Mouse (Mus musculus) v-Abl transformed pro-B cells (cell line): ENCODE measurements around the gene Sorcs3.

Source experiments
- in situ Hi-C, 2 experiments: fragments of 400-800 bp; cut with MboI; formaldehyde crosslinking; loops; one replicate each; pipeline ENCODE4 v1.15.1; 2025; ENCODE audit not compliant: unreplicated experiment in 2 of 2

The Sorcs3 gene

DNA sequence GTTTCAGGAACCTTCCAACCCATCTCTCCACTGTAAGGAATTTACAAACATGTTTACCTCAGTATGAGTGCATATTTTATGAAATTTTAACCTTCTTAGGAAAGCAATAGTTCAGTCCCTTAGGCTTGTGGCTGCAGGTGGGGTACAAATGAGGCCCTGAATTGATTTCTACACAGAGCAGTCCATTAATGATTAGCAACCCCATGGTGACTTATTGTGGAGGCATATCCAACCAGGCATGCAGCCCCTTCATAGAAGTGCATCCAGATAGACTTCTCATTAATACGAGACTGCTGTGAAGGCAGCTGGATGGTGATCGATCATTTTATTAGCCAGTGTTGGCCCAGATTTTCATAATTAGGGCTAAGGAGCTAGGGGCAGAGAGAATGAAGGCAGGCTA lies 480.5 kb downstream of the Sorcs3 start:
- in situ Hi-C loops: no loop called here

DNA sequence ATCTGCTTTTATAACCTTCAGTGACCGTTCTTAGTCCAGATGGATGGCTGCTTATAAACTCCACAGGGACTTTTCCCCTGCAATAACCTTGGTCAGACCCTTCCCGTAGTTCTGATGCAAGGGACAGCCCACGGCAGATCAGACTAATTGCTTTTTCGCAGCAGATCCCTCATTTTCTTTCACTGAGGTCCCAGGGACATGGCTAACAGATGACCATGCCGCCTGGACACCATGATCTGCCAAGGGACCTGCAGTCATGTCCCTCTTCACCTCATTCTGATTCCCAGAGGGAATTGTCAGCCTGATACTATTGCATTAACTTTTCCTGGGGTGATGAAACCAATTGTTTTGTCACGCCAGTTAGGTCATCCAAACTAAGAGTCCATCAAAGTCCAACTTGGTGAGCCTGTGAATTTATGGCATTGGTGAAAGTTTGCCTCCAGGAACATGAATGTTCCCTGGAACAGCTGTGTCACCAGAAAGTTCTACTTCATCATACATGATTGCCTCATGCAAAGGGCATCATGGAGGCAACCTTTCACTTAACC lies 494.4 kb downstream of the Sorcs3 start:
- in situ Hi-C loops: no loop called here

GRCm38 (mm10) chr19:48703763-48704162 lies 497.9 kb downstream of the Sorcs3 start:
- in situ Hi-C loops: no loop called here

GRCm38 (mm10) chr19:48706267-48706923 lies 500.6 kb downstream of the Sorcs3 start:
- in situ Hi-C loops: no loop called here

DNA sequence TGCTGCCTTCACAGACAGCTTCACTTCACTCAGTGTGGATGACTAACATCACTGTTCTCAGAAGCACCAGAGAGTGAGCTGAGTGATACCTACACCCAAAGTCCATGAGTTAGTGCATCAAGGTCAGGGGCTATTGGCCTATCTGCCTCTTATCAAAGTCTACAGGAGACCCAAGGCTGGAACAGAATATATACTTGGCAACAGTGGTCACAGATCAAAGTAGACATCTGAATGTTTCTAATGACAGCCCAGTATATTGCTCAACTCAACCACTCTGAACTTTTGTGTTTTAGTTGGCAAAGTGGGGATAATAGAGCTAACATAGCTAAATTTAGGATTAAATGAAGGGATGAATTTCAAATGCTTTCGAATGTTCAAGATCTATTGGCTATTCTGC lies 501.1 kb downstream of the Sorcs3 start:
- in situ Hi-C loops: no loop called here

- in situ Hi-C loops: no loop called here
Measured at GRCm38 (mm10) chr19:48725851-48726419, 520.1 kb downstream of the Sorcs3 start.

- in situ Hi-C loops: no loop called here
Measured at GRCm38 (mm10) chr19:48727048-48727447, 521.2 kb downstream of the Sorcs3 start.

DNA sequence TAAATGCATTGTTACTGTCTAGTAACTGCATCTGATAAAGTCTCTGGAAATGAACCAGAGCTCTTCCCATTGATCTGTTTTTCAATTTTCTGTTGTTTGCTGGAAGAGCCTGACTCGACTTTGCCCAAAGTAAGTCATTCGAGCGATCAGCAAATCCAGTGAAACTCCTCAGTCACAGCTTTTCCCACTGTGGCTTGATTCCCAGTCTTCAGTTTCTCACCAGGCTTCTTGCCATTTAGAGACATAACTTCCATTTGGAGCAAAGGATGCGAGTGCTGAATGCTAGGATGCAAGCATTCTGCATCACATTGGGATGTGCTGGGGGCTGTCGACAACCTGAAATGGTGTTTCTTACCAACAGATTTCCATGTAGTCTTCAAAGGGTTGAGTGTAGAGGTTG lies 521.8 kb downstream of the Sorcs3 start:
- in situ Hi-C loops: no loop called here

- in situ Hi-C loops: no loop called here
Measured at GRCm38 (mm10) chr19:48731731-48732130, 525.9 kb downstream of the Sorcs3 start.

DNA sequence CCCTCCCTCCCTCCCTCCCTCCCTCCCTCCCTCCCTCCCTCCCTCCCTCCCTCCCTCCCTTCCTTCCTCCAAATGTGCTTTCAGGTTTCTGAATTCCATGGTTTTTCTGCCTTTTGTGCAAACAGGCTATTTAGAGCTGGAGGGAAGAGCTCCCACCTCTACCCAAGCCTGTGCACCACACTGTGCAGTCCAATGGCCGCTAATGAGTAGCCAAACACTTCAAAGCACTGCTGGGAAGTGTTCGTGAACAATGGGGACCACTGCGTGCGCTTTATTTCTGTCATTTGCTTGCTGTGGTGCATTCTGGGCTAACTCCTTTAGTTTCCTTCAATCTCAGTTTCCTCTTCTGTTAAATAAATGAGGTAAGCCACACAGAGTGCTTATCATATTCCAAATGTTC lies 528.5 kb downstream of the Sorcs3 start:
- in situ Hi-C loops: no loop called here

DNA sequence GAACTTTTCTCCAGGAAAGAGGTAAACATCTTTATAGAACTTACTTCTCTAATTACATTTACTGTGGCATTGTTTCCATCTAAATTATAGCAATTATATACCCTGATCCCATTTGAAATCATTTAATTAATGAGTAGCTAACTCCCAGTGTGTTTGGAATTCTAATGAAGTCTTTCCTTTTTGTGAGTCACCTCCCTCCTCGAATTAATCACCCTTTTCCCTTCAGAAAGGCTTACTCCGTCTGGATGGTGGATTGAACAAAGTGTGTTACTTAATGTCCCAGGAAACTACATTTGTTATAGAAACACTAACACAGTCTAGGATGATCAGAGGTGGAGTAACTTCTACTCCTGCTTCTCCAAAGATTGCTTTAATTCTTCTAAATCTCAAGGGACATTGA lies 531.7 kb downstream of the Sorcs3 start:
- in situ Hi-C loops: no loop called here

DNA sequence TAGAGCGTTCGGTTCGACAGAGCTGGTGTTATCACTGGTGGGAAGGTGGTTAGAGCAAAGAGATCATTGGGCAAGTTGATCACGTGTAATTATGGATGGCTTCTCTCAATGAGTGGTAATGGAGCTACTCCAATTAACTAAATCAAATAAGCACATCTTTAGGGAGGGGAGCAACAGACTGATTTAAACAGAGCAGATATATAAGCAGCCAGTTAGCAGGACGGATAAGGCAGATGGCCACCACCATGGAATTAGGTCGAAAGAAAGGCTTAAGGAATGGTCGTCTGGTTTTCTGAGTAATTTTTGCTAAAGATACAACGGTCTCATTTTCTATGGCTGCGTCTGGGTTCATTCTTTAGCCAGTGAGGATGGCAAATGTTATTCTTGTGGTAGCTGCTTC lies 549.3 kb downstream of the Sorcs3 start:
- in situ Hi-C loops: no loop called here

DNA sequence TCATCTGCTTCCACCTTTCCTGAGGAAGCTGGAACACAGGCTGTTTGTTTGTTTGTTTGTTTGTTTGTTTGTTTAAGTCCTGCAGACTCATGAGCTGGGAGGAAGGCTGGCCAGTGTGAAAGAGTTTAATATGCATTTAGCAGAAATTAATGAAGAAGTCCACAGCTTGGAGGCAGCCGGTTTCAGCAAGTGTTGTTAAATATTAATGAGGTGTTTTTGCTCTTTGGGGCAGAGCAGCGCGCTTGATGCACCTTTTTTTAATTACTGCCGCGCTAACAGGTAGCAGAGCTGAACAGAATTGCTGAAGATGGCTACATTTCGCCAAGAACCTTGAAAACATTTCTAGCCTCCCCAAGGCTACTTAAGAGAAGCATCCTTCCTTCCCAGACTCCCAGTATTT lies 551.0 kb downstream of the Sorcs3 start:
- in situ Hi-C loops: no loop called here

- in situ Hi-C loops: no loop called here
Measured at GRCm38 (mm10) chr19:48766524-48766923, 560.7 kb downstream of the Sorcs3 start.

DNA sequence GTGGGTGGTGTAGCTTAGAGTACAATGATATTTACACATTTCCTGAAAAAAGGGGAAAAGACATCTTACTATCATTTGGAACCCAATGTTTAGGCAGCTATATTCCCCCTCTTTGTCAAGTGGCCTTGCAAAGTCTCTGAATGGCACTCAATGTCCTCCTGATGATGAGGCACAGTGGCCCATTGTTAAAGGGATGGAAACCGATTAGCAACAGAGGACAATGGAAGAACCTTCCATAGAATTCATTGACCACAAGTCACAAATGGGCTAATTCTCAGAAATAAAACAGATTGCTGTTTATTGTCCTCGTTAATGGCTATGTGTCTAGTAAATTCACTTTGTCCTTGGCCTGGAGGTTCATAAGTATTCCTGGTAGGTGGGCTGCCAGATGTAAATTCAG lies 565.7 kb downstream of the Sorcs3 start:
- in situ Hi-C loops: no loop called here

DNA sequence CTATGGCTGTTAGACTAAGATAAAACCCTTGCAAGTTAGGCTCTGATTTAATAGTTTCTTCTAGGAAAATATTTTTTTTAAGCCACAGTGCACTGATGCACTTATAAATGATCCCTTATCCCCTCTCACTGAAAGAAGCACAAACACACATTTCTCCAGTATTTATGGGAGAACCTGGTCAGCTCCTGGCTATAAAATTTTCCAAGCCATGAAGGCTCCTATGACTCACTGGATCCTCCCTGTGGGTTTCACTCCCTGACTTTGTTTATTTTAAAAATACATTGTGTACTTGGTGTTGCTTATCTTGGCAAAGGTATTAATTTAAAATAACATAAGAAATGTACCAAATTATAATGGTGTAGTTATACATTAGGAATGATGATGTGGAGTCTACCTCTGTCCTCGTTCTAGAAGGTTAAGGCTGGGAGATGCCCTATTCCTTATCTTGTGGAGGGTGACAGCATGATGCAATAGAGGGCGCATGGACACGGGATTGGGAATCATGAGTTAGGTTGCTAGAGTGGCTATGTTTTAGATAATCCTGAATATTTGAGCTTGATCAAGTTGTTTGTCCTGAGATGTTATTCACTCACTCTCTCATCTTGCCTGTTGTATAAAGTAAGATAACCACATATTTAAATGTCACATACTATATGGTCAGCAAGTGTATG lies 573.4 kb downstream of the Sorcs3 start:
- in situ Hi-C loops: no loop called here

- in situ Hi-C loops: no loop called here
Measured at GRCm38 (mm10) chr19:48780813-48781212, 575.0 kb downstream of the Sorcs3 start.

GRCm38 (mm10) chr19:48782024-48782721 lies 576.3 kb downstream of the Sorcs3 start:
- in situ Hi-C loops: no loop called here

- in situ Hi-C loops: no loop called here
Measured at GRCm38 (mm10) chr19:48787269-48787668, 581.4 kb downstream of the Sorcs3 start.

- in situ Hi-C loops: no loop called here
Measured at GRCm38 (mm10) chr19:48804546-48804945, 598.7 kb downstream of the Sorcs3 start.

- in situ Hi-C loops: no loop called here
Measured at GRCm38 (mm10) chr19:48811541-48811940, 605.7 kb downstream of the Sorcs3 start.
